Mouse (Mus musculus) cerebellum, adult 8-10 months (tissue): ENCODE results near the gene Mttp.

ENCODE experiments used
- DNase-seq: peaks from one replicate; pipeline ENCODE4 v3.0.0; 2022

Mttp gene

DNA sequence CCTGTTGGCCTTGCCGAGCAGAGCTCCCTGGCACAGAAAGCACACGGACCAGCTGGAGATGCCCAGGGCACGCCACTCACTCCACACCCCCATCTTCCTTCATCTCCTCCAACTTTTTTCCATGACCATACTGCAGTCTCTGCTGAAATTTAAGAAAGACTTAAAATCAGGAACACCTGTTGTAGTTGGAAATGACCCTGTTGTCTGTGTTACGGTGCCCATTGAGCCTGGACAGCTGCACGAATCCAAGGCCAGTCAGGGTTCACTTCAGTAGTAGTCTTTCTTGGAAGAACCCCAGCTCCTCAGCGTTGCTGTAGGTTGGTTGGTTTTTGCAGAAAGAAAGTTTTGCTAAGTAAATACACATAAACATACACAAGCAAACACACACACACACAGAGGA lies 95.2 kb downstream of the Mttp start:
- no peak for DNase-seq

DNA sequence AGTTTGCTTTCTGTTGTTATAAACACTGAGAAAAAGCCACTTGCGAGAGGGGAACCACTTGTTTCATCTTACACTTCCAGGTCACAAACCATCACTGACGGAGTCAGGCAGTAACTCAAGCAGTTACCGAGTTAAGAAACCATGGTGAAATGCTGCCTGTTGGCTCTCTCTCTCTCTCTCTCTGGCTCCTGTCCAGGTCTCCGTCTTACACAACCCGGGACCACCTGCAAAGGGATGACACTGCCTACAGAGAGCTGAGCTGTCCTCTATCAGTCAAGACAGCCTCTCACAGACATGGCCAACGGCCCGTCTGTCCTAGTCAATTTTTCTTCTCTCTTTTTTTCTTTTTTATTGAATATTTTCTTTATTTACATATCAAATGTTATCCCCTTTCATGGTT lies 101.5 kb downstream of the Mttp start:
- no peak for DNase-seq

- DNase-seq, result no peak
Observed at GRCm38 (mm10) chr3:138041591-138042301, 103.0 kb downstream of the Mttp start.

DNA sequence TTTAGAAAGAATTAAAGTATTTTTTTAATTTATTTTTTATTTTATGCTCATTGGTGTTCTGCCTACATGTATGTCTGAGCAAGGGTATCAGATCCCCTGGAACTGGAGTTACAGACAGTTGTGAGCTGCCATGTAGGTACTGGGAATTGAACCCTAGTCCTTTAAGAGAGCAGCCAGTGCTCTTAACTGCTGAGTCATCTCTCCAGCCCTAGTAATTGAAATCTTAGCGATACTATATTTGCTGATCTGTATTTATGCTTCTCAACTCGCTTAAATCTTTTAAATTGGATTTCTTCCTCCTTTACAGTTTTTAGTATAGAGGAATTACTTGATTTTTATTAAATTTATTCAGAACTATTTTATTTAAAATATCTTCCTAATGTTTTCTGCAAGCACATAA lies 103.8 kb downstream of the Mttp start:
- DNase-seq, result no peak
